Mouse (Mus musculus) embryonic stem cell, embryonic (primary cell): Measurements from ENCODE around the gene Hdgfl2.
"Not testable (repeated sequence)": the region's sequence is repeated elsewhere in the genome, so short reads cannot be mapped to it uniquely, and the experiment has no call there.

Experiments used
- CTCF ChIA-PET, 4 experiments: fragments of 300-600 bp in 2 of 4; fragments of 350-600 bp in 2 of 4; sonication (Branson Sonifier 250); formaldehyde crosslinking; loops; one replicate each; lab custom pipeline; 2022; ENCODE audit warnings: inconsistent platforms in 2 of 4; lab: Charles Lee
- POLR2A ChIA-PET, 4 experiments: fragments of 300-600 bp in 2 of 4; fragments of 350-600 bp in 2 of 4; sonication (Branson Sonifier 250); formaldehyde crosslinking; loops; one replicate each; lab custom pipeline; 2022; ENCODE audit warnings: antibody characterized with exemption in 4 of 4, inconsistent platforms in 1 of 4; lab: Charles Lee

The Hdgfl2 gene

GRCm38 (mm10) chr17:56077523-56077922 is 1.9 kb upstream of the Hdgfl2 start:
- ChIA-PET POLR2A (interaction anchor here in 3 of 4 experiments (0.6 to 20.7 kb wide), 23 partner anchors 8 to 249 kb away, joined by 3 to 335 read pairs (median 7); partner anchors contain the start of genes Sh3gl1 (in 2 of the 3), Chaf1a (in 1 of the 3), Kdm4b (in 1 of the 3) and Yju2 (in 1 of the 3)), CTCF (interaction anchor here in 1 of 4 experiments (0.7 kb wide), 1 partner anchor 42 kb away, joined by 3 read pairs; no protein-coding TSS in a partner anchor)

GRCm38 (mm10) chr17:56078361-56078760 is 1.1 kb upstream of the Hdgfl2 start:
- ChIA-PET POLR2A (interaction anchor here in 3 of 4 experiments (0.7 to 20.7 kb wide), 100 partner anchors 9 to 1170 kb away, joined by 3 to 335 read pairs (median 6); partner anchors contain the start of genes Chaf1a (in 3 of the 3), Sh3gl1 (in 3 of the 3), Ebi3 (in 2 of the 3) and Zfp119a (in 2 of the 3)), CTCF (interaction anchor here in 3 of 4 experiments (0.6 to 1.6 kb wide), 22 partner anchors 9 to 475 kb away, joined by 3 to 30 read pairs (median 6); partner anchors contain the start of genes Sh3gl1 (in 3 of the 3), Chaf1a (in 1 of the 3), Plin5 (in 1 of the 3) and Yju2 (in 1 of the 3))

GRCm38 (mm10) chr17:56079921-56080320 is 487 bp downstream of the Hdgfl2 start:
- ChIA-PET POLR2A (interaction anchor here (0.6 to 20.7 kb wide), 75 partner anchors 9 to 1168 kb away, joined by 3 to 335 read pairs (median 8); partner anchors contain the start of genes Chaf1a (in 3 of the 4), Dpp9 (in 2 of the 4), Plin5 (in 2 of the 4) and Ebi3 (in 1 of the 4)), CTCF (interaction anchor here in 3 of 4 experiments (0.5 to 1.6 kb wide), 18 partner anchors 11 to 212 kb away, joined by 3 to 30 read pairs (median 6); partner anchors contain the start of genes Sh3gl1 (in 2 of the 3), Chaf1a (in 1 of the 3) and Plin5 (in 1 of the 3))

GRCm38 (mm10) chr17:56080781-56081585 is 1.5 kb downstream of the Hdgfl2 start:
- ChIA-PET CTCF (interaction anchor here in 1 of 4 experiments (0.9 to 1.5 kb wide), 6 partner anchors 16 to 183 kb away, joined by 3 to 6 read pairs (median 4); partner anchors contain the start of genes Plin5 and Sh3gl1), POLR2A (interaction anchor here (0.6 to 2.4 kb wide), 58 partner anchors 9 to 546 kb away, joined by 3 to 19 read pairs (median 4); partner anchors contain the start of genes Chaf1a (in 2 of the 4), Dpp9 (in 2 of the 4), Plin5 (in 2 of the 4) and Sh3gl1 (in 2 of the 4))

- POLR2A ChIA-PET: interaction anchor here (0.6 to 5.5 kb wide), 18 partner anchors 10 to 292 kb away, joined by 3 to 23 read pairs (median 3); partner anchors contain the start of genes Hdgfl2 (in 2 of the 4) and Ubxn6 (in 1 of the 4)
- CTCF ChIA-PET: interaction anchor here in 3 of 4 experiments (0.5 to 1.2 kb wide), 13 partner anchors 10 to 725 kb away, joined by 3 to 16 read pairs (median 5); no protein-coding TSS in a partner anchor
Measured at GRCm38 (mm10) chr17:56092312-56092711, 12.9 kb downstream of the Hdgfl2 start.

- ChIA-PET POLR2A (interaction anchor here (0.6 to 5.5 kb wide), 16 partner anchors 9 to 218 kb away, joined by 3 to 23 read pairs (median 3); partner anchors contain the start of genes Hdgfl2 (in 2 of the 4) and Ubxn6 (in 1 of the 4)), CTCF (interaction anchor here in 2 of 4 experiments (0.6 to 1.2 kb wide), 11 partner anchors 10 to 726 kb away, joined by 3 to 16 read pairs (median 6); no protein-coding TSS in a partner anchor)
Measured at GRCm38 (mm10) chr17:56092794-56093193, 13.4 kb downstream of the Hdgfl2 start.

- ChIA-PET CTCF (interaction anchor here in 2 of 4 experiments (0.6 to 1.1 kb wide), 2 partner anchors 18 to 28 kb away, joined by 4 to 10 read pairs; no protein-coding TSS in a partner anchor), POLR2A (interaction anchor here in 2 of 4 experiments (0.9 to 5.5 kb wide), 5 partner anchors 7 to 18 kb away, joined by 3 to 23 read pairs (median 9); partner anchors contain the start of genes Hdgfl2 (in 1 of the 2) and Plin4 (in 1 of the 2))
Measured at GRCm38 (mm10) chr17:56096883-56097282, 17.4 kb downstream of the Hdgfl2 start.

- ChIA-PET POLR2A (interaction anchor here in 2 of 4 experiments (0.8 to 3.2 kb wide), 6 partner anchors 9 to 30 kb away, joined by 3 to 9 read pairs (median 4); no protein-coding TSS in a partner anchor), CTCF (interaction anchor here in 1 of 4 experiments (1.4 kb wide), 1 partner anchor 13 kb away, joined by 3 read pairs; no protein-coding TSS in a partner anchor)
Measured at GRCm38 (mm10) chr17:56098180-56098579, 18.7 kb downstream of the Hdgfl2 start.

- ChIA-PET POLR2A (interaction anchor here in 2 of 4 experiments (0.8 to 3.2 kb wide), 6 partner anchors 9 to 31 kb away, joined by 3 to 9 read pairs (median 4); no protein-coding TSS in a partner anchor), CTCF (interaction anchor here in 3 of 4 experiments (0.6 to 1.6 kb wide), 5 partner anchors 11 to 255 kb away, joined by 3 to 4 read pairs (median 3); partner anchors contain the start of gene Plin4 (in 1 of the 3))
Measured at GRCm38 (mm10) chr17:56098711-56099572, 19.5 kb downstream of the Hdgfl2 start.

GRCm38 (mm10) chr17:56100811-56101210 is 21.4 kb downstream of the Hdgfl2 start:
- ChIA-PET POLR2A (interaction anchor here in 3 of 4 experiments (0.7 to 2.6 kb wide), 8 partner anchors 11 to 142 kb away, joined by 3 to 9 read pairs (median 4); partner anchors contain the start of genes Plin5 (in 2 of the 3), Hdgfl2 (in 1 of the 3) and Yju2 (in 1 of the 3)), CTCF (interaction anchor here in 2 of 4 experiments (0.6 to 1.7 kb wide), 3 partner anchors 11 to 31 kb away, joined by 5 to 8 read pairs (median 5); no protein-coding TSS in a partner anchor)

- ChIA-PET POLR2A (interaction anchor here in 3 of 4 experiments (0.6 to 2.6 kb wide), 12 partner anchors 9 to 257 kb away, joined by 3 to 9 read pairs (median 4); partner anchors contain the start of gene Hdgfl2 (in 2 of the 3)), CTCF (interaction anchor here (0.7 to 1.4 kb wide), 7 partner anchors 9 to 66 kb away, joined by 3 to 6 read pairs (median 3); partner anchors contain the start of gene Sh3gl1 (in 1 of the 4))
Measured at GRCm38 (mm10) chr17:56102158-56102557, 22.7 kb downstream of the Hdgfl2 start.

GRCm38 (mm10) chr17:56102927-56103326 is 23.5 kb downstream of the Hdgfl2 start:
- ChIA-PET CTCF (interaction anchor here in 3 of 4 experiments (1.1 to 1.4 kb wide), 3 partner anchors 9 to 24 kb away, joined by 3 to 6 read pairs (median 3); partner anchors contain the start of gene Hdgfl2 (in 1 of the 3)), POLR2A (interaction anchor here in 2 of 4 experiments (1.2 to 2.2 kb wide), 4 partner anchors 22 to 34 kb away, joined by 3 to 9 read pairs (median 4); partner anchors contain the start of gene Hdgfl2 (in 1 of the 2))

GRCm38 (mm10) chr17:56103465-56104285 is 24.2 kb downstream of the Hdgfl2 start:
- ChIA-PET POLR2A (interaction anchor here in 2 of 4 experiments (1.2 to 2.2 kb wide), 3 partner anchors 25 to 34 kb away, joined by 3 to 9 read pairs (median 4); partner anchors contain the start of gene Hdgfl2 (in 1 of the 2)), CTCF (interaction anchor here in 1 of 4 experiments (1.1 kb wide), 1 partner anchor 24 kb away, joined by 3 read pairs; the partner anchor contains the start of gene Hdgfl2)

GRCm38 (mm10) chr17:56104821-56105220 is 25.4 kb downstream of the Hdgfl2 start:
- POLR2A ChIA-PET, CTCF ChIA-PET: not testable (repeated sequence)

- CTCF ChIA-PET: interaction anchor here in 1 of 4 experiments (0.9 kb wide), 1 partner anchor 19 kb away, joined by 9 read pairs; no protein-coding TSS in a partner anchor
- POLR2A ChIA-PET: not testable (repeated sequence)
Measured at GRCm38 (mm10) chr17:56106436-56106835, 27.0 kb downstream of the Hdgfl2 start.
